Mouse (Mus musculus) left cerebral cortex, postnatal 4 days (tissue): ENCODE data around the gene Prl5a1. TPM values are rescaled to one million over a fixed set of nuclear protein-coding genes. Genes with fewer than 3 reads are reported as not detected.

Experiments used
- DNase-seq: peaks from one replicate; pipeline ENCODE4 v3.0.0-alpha.2; 2022
- intact Hi-C: fragments of 180-260 bp; cut with DNase I; formaldehyde crosslinking; loops from one replicate; pipeline ENCODE4 v1.15.1; 2025
- total RNA-seq, 2 experiments: library from RNA; stranded (reverse); gene quantifications; 2 replicates each; pipeline ENCODE4 v1.2.3; 2021

Gene Prl5a1
- not detected for total RNA-seq

DNA sequence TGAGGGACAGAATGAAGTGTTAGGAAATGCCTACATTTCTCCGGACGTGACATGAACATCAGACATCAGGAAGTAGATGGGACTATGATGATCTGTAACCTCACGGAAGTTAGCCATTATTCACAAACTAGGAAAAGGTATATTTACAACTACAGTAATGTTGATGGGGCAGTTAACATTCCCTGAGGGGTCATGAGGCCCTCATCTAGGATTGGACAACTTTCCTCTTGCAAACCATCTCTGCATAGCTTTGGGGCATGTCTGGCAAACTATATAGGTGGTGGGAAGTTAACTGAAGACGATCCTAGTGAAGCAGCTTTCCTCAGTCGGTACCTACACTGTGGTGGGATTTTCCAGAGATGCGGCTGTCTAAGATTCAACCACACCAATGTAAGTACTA lies at the start of gene Prl5a1:
Gene Prl5a1, plus strand, starts transcription at position 301 of the 400 bp plus-strand sequence.
- DNase-seq: no peak
- intact Hi-C loops: no loop called here

DNA sequence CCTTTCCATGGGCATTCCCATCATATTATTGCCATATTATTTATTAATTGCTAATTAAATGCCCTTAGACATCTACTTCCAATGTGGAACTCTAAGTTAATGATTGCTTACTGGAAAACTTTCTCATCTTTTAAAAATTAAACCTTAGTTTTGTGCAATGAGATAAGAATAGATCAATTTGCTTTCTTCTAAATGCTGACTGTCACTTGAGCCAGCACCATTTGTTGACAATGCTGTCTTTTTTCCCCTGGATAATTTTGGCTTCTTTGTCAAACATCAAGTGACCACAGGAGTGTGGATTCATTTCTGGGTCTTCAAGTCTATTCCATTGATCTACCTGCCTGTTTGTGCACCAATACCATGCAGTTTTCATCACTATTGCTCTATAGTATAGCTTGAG lies 46.1 kb upstream of the Prl5a1 start:
- intact Hi-C loops: no loop called here

DNA sequence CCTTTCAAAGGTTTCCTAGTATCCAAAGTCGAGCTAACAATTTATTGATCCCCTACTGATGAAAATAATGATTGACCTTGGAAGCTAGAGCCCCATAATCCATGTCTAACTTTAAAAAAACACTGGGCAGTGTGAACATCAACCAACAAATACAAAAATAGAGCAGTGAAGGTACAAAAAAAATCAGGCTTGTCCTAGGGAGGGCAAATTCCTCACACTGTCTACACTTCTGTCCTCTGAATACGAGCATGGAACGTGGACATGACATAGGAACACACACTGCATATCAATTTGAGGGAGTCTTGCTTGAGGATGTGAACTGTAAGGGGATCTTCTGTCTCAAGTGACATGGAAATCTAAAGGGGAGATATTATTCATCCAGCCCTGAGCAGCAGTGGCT lies 33.7 kb upstream of the Prl5a1 start:
- no peak for DNase-seq
- intact Hi-C loops: no loop called here

More for the DNA sequence above, 46.1 kb upstream of the Prl5a1 start:
- DNase-seq: no peak

DNA sequence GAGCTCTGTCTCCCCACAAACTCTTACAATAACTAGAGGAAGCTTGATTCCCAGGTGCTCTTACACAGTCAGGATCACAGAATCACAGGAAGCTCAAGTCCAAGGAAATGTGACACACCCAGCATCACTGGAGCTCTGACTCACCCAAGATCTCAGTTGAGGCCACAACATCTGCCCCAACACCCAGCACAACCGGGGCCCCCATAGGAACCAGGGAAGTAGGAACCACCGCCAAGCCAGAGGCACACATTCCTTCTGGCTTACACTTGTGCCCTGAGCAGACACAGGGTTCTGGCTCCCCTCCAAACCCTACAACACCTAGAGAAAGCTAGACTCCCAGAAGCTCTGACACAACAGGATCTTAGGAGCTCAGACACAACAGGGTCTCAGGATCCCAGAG lies 9.5 kb upstream of the Prl5a1 start:
- intact Hi-C loops: no loop called here
- no peak for DNase-seq

DNA sequence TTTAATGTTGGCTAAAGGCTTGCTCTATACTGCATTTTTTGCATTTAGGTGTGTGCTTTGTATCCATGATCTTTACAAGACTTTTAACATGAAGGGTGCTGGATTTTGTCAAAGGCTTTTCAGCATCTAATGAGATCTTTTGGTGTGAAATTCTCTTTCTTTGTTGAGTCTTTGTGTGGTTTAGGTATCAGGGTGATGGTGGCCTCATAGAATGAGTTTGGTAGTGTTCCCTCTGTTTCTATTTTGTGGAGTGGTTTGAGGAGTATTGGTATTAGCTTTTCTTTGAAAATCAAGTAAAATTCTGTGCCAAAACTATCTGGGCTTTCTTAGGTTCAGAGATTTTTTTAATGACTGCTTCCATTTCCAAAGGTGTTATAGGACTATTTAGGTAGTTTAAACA lies 6.5 kb upstream of the Prl5a1 start:
- DNase-seq: no peak
- intact Hi-C loops: no loop called here

Other genes starting within 250 kb of the Prl5a1 start
- not detected for gene Prl4a1, start 126.3 kb upstream of the Prl5a1 start, total RNA-seq
- gene Gm11361, start 115.0 kb downstream of the Prl5a1 start, total RNA-seq: 100 to 1,000 TPM; 127 to 136 TPM